Mouse (Mus musculus) cerebellum, postnatal 4 days (tissue): Measurements from ENCODE around the gene Dis3.
A peak's percentile ranks its signal among the peaks of the same experiment; 100 is the strongest.

Experiments used
- DNase-seq, 2 experiments: peaks; one replicate each; pipeline ENCODE4 v3.0.0; 2022; ENCODE audit warnings: low spot score in 2 of 2, mixed read lengths in 1 of 2

The Dis3 gene

GRCm38 (mm10) chr14:99099267-99099966 is at the start of gene Dis3, which contains the start of gene Pibf1:
TSS of gene Dis3 (minus strand) at chr14:99099770.
TSS of gene Pibf1 (plus strand) at chr14:99099424.
- peak; percentile 97 to 98 for DNase-seq

- DNase-seq = no peak
These were observed 47.3 kb upstream of the Dis3 start for GRCm38 (mm10) chr14:99146841-99147240.

GRCm38 (mm10) chr14:99141786-99142633 is 42.4 kb upstream of the Dis3 start:
- peak; percentile 77 to 84 for DNase-seq

- no peak for DNase-seq
These were observed 40.5 kb upstream of the Dis3 start for GRCm38 (mm10) chr14:99140036-99140435.

GRCm38 (mm10) chr14:99136297-99136696 is 36.7 kb upstream of the Dis3 start:
- no peak for DNase-seq

- DNase-seq = no peak
These were observed 36.2 kb upstream of the Dis3 start for GRCm38 (mm10) chr14:99135761-99136160.

- no peak for DNase-seq
These were observed 34.5 kb upstream of the Dis3 start for GRCm38 (mm10) chr14:99134048-99134447.

- DNase-seq = no peak
These were observed 29.5 kb upstream of the Dis3 start for GRCm38 (mm10) chr14:99129050-99129449.

GRCm38 (mm10) chr14:99127509-99127908 is 27.9 kb upstream of the Dis3 start:
- no peak for DNase-seq

- no peak for DNase-seq
These were observed 27.1 kb upstream of the Dis3 start for GRCm38 (mm10) chr14:99126713-99127112.

GRCm38 (mm10) chr14:99124076-99124475 is 24.5 kb upstream of the Dis3 start:
- no peak for DNase-seq

GRCm38 (mm10) chr14:99121584-99122339 is 22.2 kb upstream of the Dis3 start:
- no peak for DNase-seq

- no peak for DNase-seq
These were observed 18.0 kb upstream of the Dis3 start for GRCm38 (mm10) chr14:99117576-99117975.

GRCm38 (mm10) chr14:99108762-99109161 is 9.2 kb upstream of the Dis3 start:
- no peak for DNase-seq

GRCm38 (mm10) chr14:99107631-99108187 is 8.1 kb upstream of the Dis3 start:
- DNase-seq = no peak

- DNase-seq = no peak
These were observed 7.1 kb upstream of the Dis3 start for GRCm38 (mm10) chr14:99106671-99107070.

GRCm38 (mm10) chr14:99104542-99105123 is 5.1 kb upstream of the Dis3 start:
- no peak for DNase-seq

GRCm38 (mm10) chr14:99103050-99103449 is 3.5 kb upstream of the Dis3 start:
- DNase-seq = no peak

GRCm38 (mm10) chr14:99099967-99100587 is 507 bp upstream of the Dis3 start:
- no peak for DNase-seq

- DNase-seq = no peak
These were observed 10.6 kb downstream of the Dis3 start for GRCm38 (mm10) chr14:99088947-99089346.

GRCm38 (mm10) chr14:99071146-99071545 is 28.4 kb downstream of the Dis3 start:
- DNase-seq = no peak
